Mouse (Mus musculus): ENCODE measurements around the gene Tnfsf13.

GRCm38 (mm10) chr11:69687061-69687460 is 1.5 kb upstream of the Tnfsf13 start:
- TF ChIP-seq CTCF (IDR thresholded peaks at IDR 0.05; ENCODE audit: borderline replicate concordance, insufficient read depth, low read length) (no peak), POLR2A (IDR thresholded peaks at IDR 0.05; ENCODE audit: low read depth, low read length) (no peak)

Data from embryonic fibroblast, embryonic 13.5 days (primary cell).